Mouse (Mus musculus) midbrain, embryonic 15.5 days (tissue): ENCODE measurements around the gene Tie1. TPM values are rescaled to one million over a fixed set of nuclear protein-coding genes. Genes with fewer than 3 reads are reported as not detected.

Source experiments
- ATAC-seq: fragments of 200-750 bp; cut with Nextera tagmentation; replicated peaks from 2 replicates; pipeline ENCODE4 v1.8.0; 2017; ENCODE audit warnings: moderate TSS enrichment
- H3K27ac ChIP-seq: fragments of 300-500 bp; sonication (generic); 2 replicates; pipeline ENCODE4 v1.5.1; 2015; ENCODE audit warnings: mild to moderate bottlenecking, inconsistent platforms
- H3K27me3 ChIP-seq: fragments of 300-500 bp; sonication (generic); replicated peaks from 2 replicates; pipeline ENCODE4 v1.6.1; 2015; ENCODE audit warnings: inconsistent platforms
- H3K36me3 ChIP-seq: fragments of 300-500 bp; sonication (generic); replicated peaks from 2 replicates; pipeline ENCODE4 v1.6.1; 2015; ENCODE audit warnings: inconsistent platforms
- H3K4me1 ChIP-seq: fragments of 300-500 bp; sonication (generic); 2 replicates; pipeline ENCODE4 v1.6.1; 2015; ENCODE audit warnings: inconsistent platforms
- H3K4me2 ChIP-seq: fragments of 300-500 bp; sonication (generic); 2 replicates; pipeline ENCODE4 v1.6.1; 2015; ENCODE audit warnings: inconsistent platforms, mild to moderate bottlenecking, moderate library complexity
- H3K4me3 ChIP-seq: fragments of 300-500 bp; sonication (generic); 2 replicates; pipeline ENCODE4 v1.5.1; 2015; ENCODE audit warnings: mild to moderate bottlenecking, inconsistent platforms
- H3K9ac ChIP-seq: fragments of 300-500 bp; sonication (generic); 2 replicates; pipeline ENCODE4 v1.6.1; 2015; ENCODE audit warnings: mild to moderate bottlenecking, inconsistent platforms
- H3K9me3 ChIP-seq: fragments of 300-500 bp; sonication (generic); 2 replicates; pipeline ENCODE4 v1.6.1; 2016; ENCODE audit warnings: inconsistent platforms
- WGBS: fragments of 180-500 bp; shearing (Covaris S2); methylation state at CpG from one replicate; pipeline ENCODE4 v1.1.7; 2015; ENCODE audit warnings: mixed read lengths; 5-methylcytosine and 5-hydroxymethylcytosine counted together
- polyA plus RNA-seq: library from polyadenylated mRNA; unstranded; fragments of >200 nt; fragmentation: Nextera tagmentation; extraction: Ambion mirVana; gene quantifications from 2 replicates; pipeline ENCODE4 v1.2.1, GENCODE M21; 2015

Tie1 gene
- polyA plus RNA-seq, 1 experiment from 2014 or later = 16.8 TPM

DNA sequence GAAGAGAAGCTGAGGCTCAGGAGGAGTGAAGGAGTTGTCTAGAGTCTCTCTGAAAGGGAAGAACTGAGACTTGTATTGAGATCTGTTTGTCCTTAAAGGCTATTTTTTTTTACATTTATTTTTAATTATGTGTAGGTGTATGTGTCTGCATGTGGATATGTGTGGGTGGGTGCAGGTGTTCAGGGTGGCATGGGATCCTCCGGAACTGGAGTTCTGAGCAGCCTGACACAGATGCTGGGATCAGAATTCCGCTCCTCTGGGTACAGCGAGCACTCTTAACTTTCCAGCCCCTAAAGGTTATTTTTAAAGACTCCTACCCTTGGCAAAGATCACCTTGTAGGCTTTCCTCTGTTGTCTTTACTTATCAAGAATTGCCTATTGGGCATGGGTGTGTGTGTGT is 24.9 kb downstream of the Tie1 start:
- no peak overlapping the region for H3K9ac ChIP-seq
- no peak overlapping the region for H3K4me3 ChIP-seq
- no peaks in the 10 kb centered on the region for H3K36me3 ChIP-seq
- WGBS = 89% methylated on average over 3 of the region's 3 CpGs
- no peak for ATAC-seq
- H3K27me3 ChIP-seq = no peaks in the 10 kb centered on the region
- H3K27ac ChIP-seq = no peak overlapping the region
- H3K4me1 ChIP-seq = no peaks in the 10 kb centered on the region
- H3K9me3 ChIP-seq = no peaks in the 10 kb centered on the region; the same call in 1 of the 2 replicates
- no peak overlapping the region for H3K4me2 ChIP-seq

DNA sequence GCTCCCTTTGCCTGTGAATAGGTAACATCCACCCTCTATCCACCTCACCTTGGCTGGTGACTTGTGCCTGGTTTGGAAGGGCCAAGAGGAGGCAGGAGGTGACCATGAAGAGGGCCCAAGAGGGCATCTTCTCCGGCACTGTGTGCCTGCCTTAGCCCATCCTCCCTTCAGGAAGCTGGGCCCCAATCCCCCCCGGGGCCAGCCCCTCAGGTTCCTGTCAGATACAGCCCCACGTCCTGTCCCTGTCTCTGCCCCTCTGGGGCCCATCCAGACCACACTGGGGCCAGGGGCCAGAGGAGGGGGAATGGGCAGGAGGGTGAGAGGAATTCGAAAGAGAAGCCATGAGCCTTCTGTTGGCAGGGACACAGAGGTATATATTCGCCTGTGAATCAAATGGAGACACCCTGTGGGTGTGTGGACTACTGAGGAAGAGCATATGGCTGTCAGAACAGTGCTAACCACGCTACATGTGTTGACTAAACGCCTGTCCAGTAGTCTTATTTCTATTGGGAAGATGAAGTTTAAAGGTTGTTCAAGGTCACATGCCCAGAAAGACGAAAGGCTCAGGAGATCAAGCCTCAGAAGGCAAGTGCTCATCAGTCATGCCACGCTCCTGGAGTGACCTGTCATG is 32.4 kb downstream of the Tie1 start, which contains the start of gene Mpl:
Gene Mpl (minus strand): TSS at position 169 of the 631 bp plus-strand sequence.
- no peak within 1 kb of the TSS for H3K4me3 ChIP-seq
- H3K4me1 ChIP-seq = no peaks in the 10 kb centered on the region
- ATAC-seq = no peak
- no peaks in the 10 kb centered on the region for H3K27me3 ChIP-seq
- no peak within 1 kb of the TSS for H3K4me2 ChIP-seq
- H3K36me3 ChIP-seq = no peaks in the 10 kb centered on the region
- H3K9ac ChIP-seq = no peak within 1 kb of the TSS
- no peaks in the 10 kb centered on the region for H3K9me3 ChIP-seq
- no peak within 1 kb of the TSS for H3K27ac ChIP-seq
- 74% methylated on average over 9 of the region's 9 CpGs for WGBS

DNA sequence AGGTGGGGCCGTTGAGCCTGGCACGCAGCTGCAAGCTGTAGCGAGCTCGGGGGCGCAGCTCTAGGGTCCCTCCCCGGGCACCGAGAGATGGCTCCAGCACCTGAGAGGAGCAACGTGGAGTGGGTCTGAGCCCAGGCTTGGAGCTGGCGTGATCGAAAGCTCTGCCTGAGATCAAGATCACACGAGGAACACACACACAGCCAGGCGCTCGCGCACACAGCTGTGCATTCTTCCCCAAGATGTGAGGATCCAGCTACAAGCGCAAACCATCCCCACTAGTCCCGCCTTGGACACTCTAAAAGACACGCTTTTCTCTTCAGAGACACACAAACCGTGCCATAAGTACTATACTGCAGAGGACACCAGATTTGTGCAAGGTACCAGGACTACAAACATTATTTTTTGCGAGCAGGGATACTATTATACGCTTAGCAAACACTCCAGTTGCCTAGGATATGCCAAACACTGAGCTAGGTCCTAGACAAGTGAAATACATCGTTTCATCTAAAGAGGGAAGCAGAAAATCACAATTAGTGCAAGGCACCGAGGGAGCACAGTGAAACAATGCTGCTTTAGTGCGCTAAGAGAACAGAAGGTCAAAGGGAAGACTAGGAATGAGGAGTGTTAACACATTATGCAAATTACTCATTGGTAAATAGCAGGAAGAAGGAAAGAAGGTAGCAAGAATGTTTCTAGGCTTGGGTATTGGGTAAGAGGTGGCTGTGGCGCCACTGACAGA is 43.3 kb downstream of the Tie1 start:
- peaks cover 14% of the 10 kb centered on the region for H3K4me1 ChIP-seq
- ATAC-seq = peak; percentile 55
- H3K9ac ChIP-seq = peak overlapping the region; percentile 39
- no peaks in the 10 kb centered on the region for H3K36me3 ChIP-seq
- H3K9me3 ChIP-seq = no peaks in the 10 kb centered on the region
- 0 out of 2 replicates have a peak overlapping the region, but pooled peaks have one; percentile 2 for H3K27ac ChIP-seq
- H3K4me2 ChIP-seq = peak overlapping the region; percentile 72
- peak overlapping the region; percentile 32 for H3K4me3 ChIP-seq
- 21% methylated on average over 24 of the region's 24 CpGs for WGBS
- H3K27me3 ChIP-seq = 0 out of 2 replicates have a peak, but pooled peaks cover 3% of the 10 kb centered on the region

DNA sequence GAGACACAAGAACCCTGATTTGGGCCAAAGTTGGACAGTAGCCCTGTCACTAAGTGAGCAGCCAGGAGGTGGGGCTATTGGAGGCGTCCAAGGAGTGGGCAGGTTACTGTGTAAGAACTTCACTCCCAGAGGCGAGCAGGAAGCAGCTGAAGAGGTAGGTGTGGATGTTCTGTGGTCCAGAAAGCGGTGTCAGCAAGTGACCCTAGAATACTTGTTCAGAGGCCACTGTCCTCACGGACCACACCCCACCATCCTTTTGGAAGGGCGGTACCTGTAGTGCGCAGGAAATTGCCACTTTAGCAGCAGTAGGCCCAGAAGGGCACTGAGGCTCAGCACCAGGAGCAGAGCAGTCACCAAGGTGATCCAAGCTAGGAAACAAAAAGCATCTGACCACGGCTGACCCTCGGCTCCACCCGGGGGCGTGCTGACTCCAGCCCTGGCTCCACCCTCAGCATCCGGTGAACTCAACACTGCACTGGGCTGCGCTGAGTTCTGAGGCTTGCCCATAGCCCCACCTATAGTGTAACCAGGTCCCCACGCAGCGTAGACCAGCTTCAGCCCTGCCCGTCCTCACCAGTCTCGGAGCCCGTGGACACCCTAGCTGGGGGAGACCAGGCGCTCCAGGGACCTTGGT is 44.0 kb downstream of the Tie1 start:
- 18% methylated on average over 18 of the region's 18 CpGs for WGBS
- H3K27ac ChIP-seq = no peak overlapping the region

DNA sequence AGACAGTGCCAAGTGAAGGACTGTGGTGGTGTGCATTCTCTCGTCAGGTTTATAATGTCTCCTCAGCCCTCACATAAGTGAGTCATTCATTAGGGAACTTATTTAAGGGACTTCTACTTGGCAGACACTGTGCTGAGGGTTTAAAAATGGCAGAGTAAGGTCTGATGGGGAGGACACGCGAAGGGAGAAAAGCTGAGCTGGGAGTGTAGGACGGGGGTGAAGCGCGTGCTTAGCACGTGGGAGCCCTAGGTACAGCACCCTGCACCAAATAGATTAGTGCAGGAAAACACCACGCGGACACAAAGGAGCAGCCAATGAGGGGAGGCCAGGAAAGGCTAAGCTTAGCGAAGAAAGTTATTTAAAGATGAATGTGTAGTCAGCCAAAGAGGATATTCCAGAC is 44.8 kb downstream of the Tie1 start:
- ATAC-seq = no peak
- Histone ChIP-seq H3K9me3 (no peaks in the 10 kb centered on the region), H3K9ac (no peak overlapping the region), H3K4me1 (peaks cover 14% of the 10 kb centered on the region), H3K27ac (no peak overlapping the region), H3K27me3 (0 out of 2 replicates have a peak, but pooled peaks cover 3% of the 10 kb centered on the region), H3K4me3 (no peak overlapping the region), H3K36me3 (no peaks in the 10 kb centered on the region), H3K4me2 (no peak overlapping the region)
- 83% methylated on average over 10 of the region's 10 CpGs for WGBS

More for the DNA sequence above, 44.0 kb downstream of the Tie1 start:
- Histone ChIP-seq H3K36me3 (no peaks in the 10 kb centered on the region), H3K9me3 (no peaks in the 10 kb centered on the region), H3K27me3 (0 out of 2 replicates have a peak, but pooled peaks cover 3% of the 10 kb centered on the region), H3K4me1 (peaks cover 14% of the 10 kb centered on the region), H3K4me3 (peak overlapping the region; percentile 32), H3K9ac (peak overlapping the region; percentile 39), H3K4me2 (peak overlapping the region; percentile 72)
- peak; percentile 88 for ATAC-seq

DNA sequence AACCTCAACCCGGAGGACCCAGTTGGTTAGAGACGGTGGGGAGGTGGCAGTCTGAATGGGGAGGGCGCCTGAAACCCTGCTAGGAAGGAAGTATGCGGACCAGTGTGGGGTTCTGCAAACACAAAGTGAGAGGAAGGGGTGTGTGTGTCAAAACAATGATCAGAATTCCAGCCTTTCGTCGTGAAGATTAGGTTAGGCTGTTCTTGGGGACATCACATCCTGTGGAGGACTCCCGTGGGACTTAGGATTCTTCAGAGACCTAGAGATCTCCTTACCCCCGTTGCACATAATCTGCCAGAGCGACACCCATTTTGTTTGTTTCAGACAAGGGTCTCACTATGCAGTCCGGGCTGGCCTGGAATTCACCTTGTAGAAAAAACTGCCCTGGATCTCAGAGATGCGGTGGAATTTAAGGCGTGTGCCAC is 52.0 kb downstream of the Tie1 start:
- Histone ChIP-seq H3K9me3 (no peaks in the 10 kb centered on the region), H3K9ac (peak overlapping the region; percentile 70), H3K4me1 (peaks cover 31% of the 10 kb centered on the region), H3K4me3 (peak overlapping the region; percentile 49), H3K4me2 (peak overlapping the region; percentile 98), H3K27ac (peak overlapping the region; percentile 88), H3K27me3 (no peaks in the 10 kb centered on the region), H3K36me3 (0 out of 2 replicates have a peak, but pooled peaks cover 3% of the 10 kb centered on the region)
- peak; percentile 32 for ATAC-seq
- 10% methylated on average over 12 of the region's 12 CpGs for WGBS

DNA sequence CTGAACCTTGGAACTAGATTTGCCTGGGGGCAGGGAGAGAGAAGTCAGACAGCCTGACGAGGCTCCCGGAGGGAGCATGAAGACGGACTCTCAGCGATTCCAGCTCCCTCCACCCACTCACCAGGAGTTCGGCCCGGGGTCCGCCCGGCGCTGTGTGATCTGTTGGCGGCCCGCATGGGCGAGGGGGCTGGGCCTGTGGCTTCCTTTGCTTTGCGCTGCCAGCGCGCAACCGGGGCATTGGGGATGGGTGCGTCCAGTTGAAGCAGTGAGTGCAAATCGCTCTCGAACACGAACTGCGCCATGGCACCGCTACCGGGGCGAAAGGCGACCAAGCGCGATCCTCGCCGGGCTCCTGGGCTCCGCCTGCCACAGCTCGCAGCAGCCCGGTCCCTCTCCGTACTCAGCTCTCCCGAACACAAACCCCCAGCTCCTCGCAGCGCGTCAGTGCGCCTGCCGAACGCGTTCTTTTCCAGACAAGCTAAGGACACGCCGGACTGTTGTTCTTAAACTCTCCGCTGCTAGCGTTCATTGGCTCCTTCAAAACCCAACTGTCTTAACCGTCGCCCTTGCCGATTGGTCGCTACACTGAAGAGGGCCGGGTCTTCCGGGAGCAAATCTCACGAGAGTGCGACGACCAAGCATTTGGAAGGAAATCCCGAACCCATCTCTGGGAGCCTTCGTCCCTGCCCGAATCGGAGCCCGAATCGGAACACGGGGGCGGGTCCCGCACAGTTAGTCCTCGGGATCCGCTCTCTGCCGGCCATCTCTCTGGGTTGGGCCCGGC is 52.8 kb downstream of the Tie1 start, which contains the start of gene Cdc20:
Gene Cdc20 (minus strand): TSS at position 533 of the 784 bp plus-strand sequence.
- H3K4me1 ChIP-seq = peaks cover 31% of the 10 kb centered on the region
- H3K4me2 ChIP-seq = peak within 1 kb of the TSS; percentile 98
- H3K4me3 ChIP-seq = peak within 1 kb of the TSS; percentile 49
- H3K27ac ChIP-seq = peak within 1 kb of the TSS; percentile 88
- H3K36me3 ChIP-seq = 0 out of 2 replicates have a peak, but pooled peaks cover 4% of the 10 kb centered on the region
- peak within 1 kb of the TSS; percentile 70 for H3K9ac ChIP-seq
- H3K9me3 ChIP-seq = no peaks in the 10 kb centered on the region
- under 1% methylated on average over 67 of the region's 67 CpGs for whole genome bisulfite sequencing
- H3K27me3 ChIP-seq = no peaks in the 10 kb centered on the region
- peak; percentile 96 for ATAC-seq

DNA sequence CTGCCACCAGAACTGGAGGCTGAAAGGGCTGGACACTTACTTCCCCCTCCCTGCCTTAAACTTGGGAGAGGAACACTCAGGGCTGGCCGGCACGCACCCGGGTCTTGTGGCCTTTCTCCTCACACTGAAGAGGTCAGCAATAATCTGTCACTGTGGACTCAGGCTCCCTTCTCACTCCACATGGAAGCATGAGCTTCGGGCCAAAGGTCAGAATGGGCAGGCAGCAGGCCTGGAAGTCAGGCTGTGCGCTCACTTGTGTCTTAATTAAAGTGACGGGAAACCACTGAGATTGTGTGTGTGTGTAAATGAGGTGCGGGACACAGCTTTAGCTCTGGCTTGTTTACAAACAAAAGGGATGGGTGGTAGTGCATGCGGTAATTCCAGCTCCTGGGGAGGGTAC is 57.5 kb downstream of the Tie1 start:
- WGBS = 65% methylated on average over 8 of the region's 8 CpGs
- H3K27me3 ChIP-seq = no peaks in the 10 kb centered on the region
- H3K9ac ChIP-seq = no peak overlapping the region
- H3K9me3 ChIP-seq = no peaks in the 10 kb centered on the region
- no peak for ATAC-seq
- H3K4me2 ChIP-seq = no peak overlapping the region
- 0 out of 2 replicates have a peak, but pooled peaks cover 4% of the 10 kb centered on the region for H3K36me3 ChIP-seq
- H3K27ac ChIP-seq = no peak overlapping the region
- no peak overlapping the region for H3K4me3 ChIP-seq
- peaks cover 37% of the 10 kb centered on the region for H3K4me1 ChIP-seq

DNA sequence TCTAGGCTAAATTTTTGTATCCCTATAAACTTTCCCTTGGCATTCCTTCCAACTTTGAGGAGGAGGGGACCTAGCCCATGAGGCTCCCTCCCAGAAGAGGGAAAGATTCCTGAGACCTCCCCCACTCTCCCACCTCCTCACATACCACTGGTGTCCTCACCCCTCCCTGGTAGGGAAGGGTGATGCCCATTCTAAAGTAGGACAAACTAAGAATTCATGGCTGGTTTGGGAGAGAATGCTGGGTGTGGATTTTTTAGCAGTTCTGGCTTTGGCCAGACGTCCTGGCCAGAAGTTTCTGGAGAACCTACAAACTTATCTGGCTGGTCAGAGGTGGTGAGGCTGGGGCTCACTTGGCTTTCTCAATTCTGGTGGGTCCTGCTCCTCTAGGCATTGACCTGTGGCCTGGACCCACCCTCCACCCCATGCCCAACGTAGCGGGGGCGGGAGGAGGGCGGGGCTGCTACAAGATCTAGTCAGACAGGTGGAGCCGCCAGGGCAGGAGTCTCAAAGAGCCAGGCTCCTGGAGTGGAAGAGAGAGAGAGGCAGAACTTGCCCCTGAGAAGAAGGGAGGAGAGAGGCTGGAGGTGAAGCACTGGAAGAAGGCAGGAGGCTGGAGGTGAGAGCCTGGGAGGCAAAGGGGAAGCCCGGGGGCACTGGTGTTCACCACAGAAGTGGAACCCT is 60.5 kb downstream of the Tie1 start:
- Histone ChIP-seq H3K9me3 (no peaks in the 10 kb centered on the region), H3K27ac (no peak overlapping the region), H3K27me3 (no peaks in the 10 kb centered on the region), H3K9ac (no peak overlapping the region), H3K36me3 (0 out of 2 replicates have a peak, but pooled peaks cover 4% of the 10 kb centered on the region), H3K4me1 (peaks cover 18% of the 10 kb centered on the region), H3K4me2 (no peak overlapping the region), H3K4me3 (no peak overlapping the region)
- 60% methylated on average over 7 of the region's 7 CpGs for WGBS
- no peak for ATAC-seq

DNA sequence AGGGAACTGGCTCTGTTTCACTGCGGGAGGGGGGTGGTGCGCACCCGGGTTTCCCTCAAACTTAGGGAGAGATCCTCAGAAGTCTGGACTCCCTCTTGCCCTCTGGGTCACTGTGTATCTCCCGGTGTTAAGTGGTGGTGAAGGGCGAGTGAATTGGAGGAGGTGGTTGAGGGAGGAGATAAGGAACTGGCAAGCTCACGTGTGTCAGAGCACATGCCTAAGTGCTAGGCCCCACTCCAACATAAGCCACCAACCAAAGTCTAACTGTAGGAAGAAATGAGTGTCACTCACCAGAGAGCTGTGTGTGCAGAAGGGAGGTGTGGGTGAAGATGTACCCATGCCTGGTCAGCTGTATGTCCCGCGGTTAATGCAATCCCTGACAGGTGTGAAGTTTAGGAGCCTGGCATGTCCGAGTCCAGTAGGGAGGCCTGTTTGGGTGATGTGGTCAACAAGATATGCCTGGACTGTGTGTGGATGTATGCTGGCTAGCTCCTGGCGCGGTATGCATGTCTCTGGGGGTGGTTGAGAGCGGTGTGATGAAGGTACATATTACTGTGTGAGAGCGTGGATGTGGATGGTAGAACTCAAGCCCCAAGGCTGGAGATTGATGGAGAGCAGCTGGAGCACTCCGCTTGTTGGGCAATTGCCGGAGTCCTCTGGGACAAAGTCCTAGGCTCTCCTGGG is 61.2 kb downstream of the Tie1 start:
- ATAC-seq = peak; percentile 34
- WGBS = 53% methylated on average over 15 of the region's 15 CpGs
- H3K9me3 ChIP-seq = no peaks in the 10 kb centered on the region
- no peaks in the 10 kb centered on the region for H3K27me3 ChIP-seq
- H3K27ac ChIP-seq = peak overlapping the region; percentile 62; the same call in 1 of the 2 replicates
- peaks cover 18% of the 10 kb centered on the region for H3K4me1 ChIP-seq
- peak overlapping the region; percentile 65 for H3K9ac ChIP-seq
- peak overlapping the region; percentile 43 for H3K4me3 ChIP-seq
- peak overlapping the region; percentile 68 for H3K4me2 ChIP-seq
- 0 out of 2 replicates have a peak, but pooled peaks cover 4% of the 10 kb centered on the region for H3K36me3 ChIP-seq
